Mouse (Mus musculus) intestine, postnatal 0 days (tissue): ENCODE results near the gene Dnah9. TPM values are rescaled to one million over a fixed set of nuclear protein-coding genes. Genes with fewer than 3 reads are reported as not detected.

Experiments
- ATAC-seq: fragments of 200-750 bp; cut with Nextera tagmentation; 2 replicates; pipeline ENCODE4 v1.8.0; 2017; ENCODE audit warnings: mild to moderate bottlenecking, moderate TSS enrichment, moderate library complexity
- H3K27ac ChIP-seq: fragments of 300-500 bp; sonication (generic); 2 replicates; pipeline ENCODE4 v1.5.1; 2014; ENCODE audit warnings: mild to moderate bottlenecking, low read depth, low read length, moderate library complexity
- H3K27me3 ChIP-seq: fragments of 300-500 bp; sonication (generic); replicated peaks from 2 replicates; pipeline ENCODE4 v1.6.1; 2014; ENCODE audit warnings: low read length, mixed read lengths; ENCODE audit not compliant: control insufficient read depth, insufficient read depth
- H3K36me3 ChIP-seq: fragments of 300-500 bp; sonication (generic); 2 replicates; pipeline ENCODE4 v1.6.1; 2014; ENCODE audit warnings: mild to moderate bottlenecking, moderate library complexity; ENCODE audit not compliant: control insufficient read depth, insufficient read depth
- H3K4me1 ChIP-seq: fragments of 300-500 bp; sonication (generic); replicated peaks from 2 replicates; pipeline ENCODE4 v1.6.1; 2014; ENCODE audit warnings: antibody characterized with exemption, low read length, mixed read lengths; ENCODE audit not compliant: control insufficient read depth, insufficient read depth
- H3K4me2 ChIP-seq: fragments of 300-500 bp; sonication (generic); replicated peaks from 2 replicates; pipeline ENCODE4 v1.6.1; 2014; ENCODE audit warnings: low read depth, mild to moderate bottlenecking, moderate library complexity
- H3K4me3 ChIP-seq: fragments of 300-500 bp; sonication (generic); 2 replicates; pipeline ENCODE4 v1.5.1; 2014; ENCODE audit warnings: low read depth, low read length
- H3K9ac ChIP-seq: fragments of 300-500 bp; sonication (generic); 2 replicates; pipeline ENCODE4 v1.6.1; 2014; ENCODE audit warnings: mild to moderate bottlenecking, low read depth, low read length
- H3K9me3 ChIP-seq: fragments of 300-500 bp; sonication (generic); 2 replicates; pipeline ENCODE4 v1.6.1; 2016; ENCODE audit warnings: mixed run types; ENCODE audit not compliant: control insufficient read depth
- CTCF ChIP-seq: sonication (generic); IDR thresholded peaks from 2 replicates; pipeline ENCODE4 v1.5.1; 2016; ENCODE audit warnings: low read depth, mild to moderate bottlenecking, control low read depth, antibody characterized with exemption, moderate library complexity
- WGBS: fragments of 180-500 bp; shearing (Covaris S2); extraction: QIAGEN DNeasy Blood & Tissue Kit; methylation state at CpG from one replicate; pipeline ENCODE4 v1.1.7; 2014; 5-methylcytosine and 5-hydroxymethylcytosine counted together
- polyA plus RNA-seq: library from polyadenylated mRNA; unstranded; fragments of >200 nt; fragmentation: Nextera tagmentation; extraction: Ambion mirVana; gene quantifications from 2 replicates; pipeline ENCODE4 v1.2.1, GENCODE M21; 2015

Dnah9 gene
- polyA plus RNA-seq, 1 experiment from 2014 or later, result 0.10 TPM

DNA sequence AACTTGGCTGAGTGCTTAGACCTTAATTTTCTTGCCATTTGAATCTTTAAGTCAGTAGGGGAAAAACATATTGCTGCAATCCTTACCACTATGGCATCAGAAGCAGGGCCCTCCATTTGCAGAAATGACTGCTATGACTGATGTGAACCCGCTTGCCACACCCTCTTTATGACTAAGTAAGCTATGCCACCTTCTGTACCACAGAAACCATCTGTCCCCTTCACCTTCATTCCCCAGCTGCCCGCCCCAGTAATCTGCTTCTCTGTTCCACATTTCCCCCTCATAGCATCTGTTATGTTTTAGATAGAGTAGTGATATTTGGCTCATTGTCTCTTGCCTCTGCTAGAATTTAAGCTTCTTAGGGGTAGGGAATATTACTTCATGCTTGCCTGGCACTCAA is 237.6 kb downstream of the Dnah9 start:
- H3K4me2 ChIP-seq, result no peak overlapping the region
- TF ChIP-seq CTCF, result no peak
- H3K27ac ChIP-seq, result no peak overlapping the region
- no peaks in the 10 kb centered on the region for H3K36me3 ChIP-seq
- no peaks in the 10 kb centered on the region for H3K4me1 ChIP-seq
- H3K27me3 ChIP-seq, result no peaks in the 10 kb centered on the region
- no peak overlapping the region for H3K9ac ChIP-seq
- ATAC-seq, result no peak
- H3K9me3 ChIP-seq, result no peaks in the 10 kb centered on the region
- 83% methylated on average over 2 of the region's 2 CpGs for WGBS
- no peak overlapping the region for H3K4me3 ChIP-seq

DNA sequence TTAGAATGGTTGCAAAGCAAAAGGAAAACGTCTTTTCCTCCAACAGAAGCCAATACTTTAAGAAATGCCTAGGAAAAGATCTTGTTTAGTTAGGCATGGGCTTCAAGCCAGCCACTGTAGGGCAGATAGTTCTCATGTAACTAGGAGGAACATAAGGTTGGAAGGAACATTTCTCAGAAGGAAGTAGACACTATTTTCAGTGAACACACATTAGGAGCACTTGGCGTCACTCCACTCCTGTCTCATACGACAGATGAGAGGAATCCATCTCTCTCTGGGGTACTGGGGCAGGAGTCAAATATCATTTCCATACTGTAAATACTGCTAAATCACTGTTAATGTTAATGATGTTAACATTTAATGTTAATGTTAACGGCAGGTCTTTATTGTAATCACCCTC is 238.0 kb downstream of the Dnah9 start:
- H3K4me1 ChIP-seq, result no peaks in the 10 kb centered on the region
- H3K27ac ChIP-seq, result no peak overlapping the region
- no peaks in the 10 kb centered on the region for H3K36me3 ChIP-seq
- WGBS, result 45% methylated on average over 4 of the region's 4 CpGs
- H3K9ac ChIP-seq, result no peak overlapping the region
- H3K4me2 ChIP-seq, result no peak overlapping the region
- TF ChIP-seq CTCF, result no peak
- H3K9me3 ChIP-seq, result no peaks in the 10 kb centered on the region
- H3K27me3 ChIP-seq, result no peaks in the 10 kb centered on the region
- no peak overlapping the region for H3K4me3 ChIP-seq
- ATAC-seq, result no peak

DNA sequence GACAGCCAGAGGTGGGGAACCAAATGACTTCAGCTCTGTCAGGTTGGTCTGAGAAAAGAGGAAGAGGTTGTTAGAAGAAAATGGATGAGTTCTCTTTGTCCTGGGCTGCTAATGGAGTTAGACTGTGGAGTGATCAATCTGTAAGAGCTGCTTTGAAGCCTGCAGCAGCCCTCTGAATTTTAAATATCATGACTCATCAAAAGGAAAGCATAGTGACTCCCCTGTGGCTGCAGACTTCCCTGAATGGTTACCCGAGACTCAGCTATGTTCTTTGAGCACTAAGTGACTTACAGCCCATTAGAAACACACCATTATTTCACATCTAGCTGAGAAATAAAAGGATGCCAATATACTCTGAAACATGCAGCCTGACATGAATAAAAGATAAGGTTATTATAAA is 240.4 kb downstream of the Dnah9 start:
- Histone ChIP-seq H3K9ac (no peak overlapping the region), H3K27ac (no peak overlapping the region), H3K9me3 (no peaks in the 10 kb centered on the region), H3K4me3 (no peak overlapping the region), H3K4me1 (no peaks in the 10 kb centered on the region), H3K4me2 (no peak overlapping the region), H3K36me3 (no peaks in the 10 kb centered on the region), H3K27me3 (no peaks in the 10 kb centered on the region)
- TF ChIP-seq CTCF, result no peak
- ATAC-seq, result no peak
- 60% methylated on average over 1 of the region's 1 CpGs for WGBS

- H3K27ac ChIP-seq, result no peak overlapping the region
- no peak for ATAC-seq
- peak; percentile 41; the same call in 1 of the 2 replicates for TF ChIP-seq CTCF
- H3K9me3 ChIP-seq, result no peaks in the 10 kb centered on the region
- H3K4me1 ChIP-seq, result no peaks in the 10 kb centered on the region
- 66% methylated on average over 10 of the region's 10 CpGs for WGBS
- no peaks in the 10 kb centered on the region for H3K36me3 ChIP-seq
- H3K9ac ChIP-seq, result no peak overlapping the region
- H3K4me3 ChIP-seq, result no peak overlapping the region
- no peaks in the 10 kb centered on the region for H3K27me3 ChIP-seq
- H3K4me2 ChIP-seq, result no peak overlapping the region
These were observed 249.7 kb downstream of the Dnah9 start for GRCm38 (mm10) chr11:65918480-65919236.

GRCm38 (mm10) chr11:65909195-65909594 is 259.2 kb downstream of the Dnah9 start:
- TF ChIP-seq CTCF, result no peak
- no peak for ATAC-seq
- Histone ChIP-seq H3K9ac (no peak overlapping the region), H3K27ac (no peak overlapping the region), H3K36me3 (no peaks in the 10 kb centered on the region), H3K27me3 (no peaks in the 10 kb centered on the region), H3K4me2 (no peak overlapping the region), H3K9me3 (no peaks in the 10 kb centered on the region), H3K4me1 (no peaks in the 10 kb centered on the region), H3K4me3 (no peak overlapping the region)
- WGBS, result 72% methylated on average over 4 of the region's 4 CpGs

DNA sequence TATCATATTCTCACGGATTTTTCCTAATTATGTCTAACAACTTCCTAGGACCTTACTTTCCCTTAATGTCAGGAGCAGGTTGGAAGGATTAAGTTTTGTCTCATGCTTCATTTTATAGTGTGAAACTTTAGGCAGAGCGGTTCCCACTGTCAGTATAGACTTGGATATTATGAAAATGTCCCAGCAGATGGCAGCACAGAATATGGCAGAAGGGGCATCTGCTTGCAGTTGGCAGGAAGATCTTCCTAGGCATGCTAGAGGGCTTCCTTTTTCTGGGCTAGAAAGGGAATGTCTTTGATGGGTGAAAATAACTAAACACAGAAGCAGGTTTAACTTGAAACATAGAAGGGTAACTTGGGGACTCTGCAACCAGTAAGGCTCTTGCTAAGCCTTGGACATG is 262.9 kb downstream of the Dnah9 start:
- Histone ChIP-seq H3K9ac (no peak overlapping the region), H3K27ac (no peak overlapping the region), H3K4me1 (no peaks in the 10 kb centered on the region), H3K36me3 (no peaks in the 10 kb centered on the region), H3K4me3 (no peak overlapping the region), H3K9me3 (no peaks in the 10 kb centered on the region), H3K4me2 (no peak overlapping the region), H3K27me3 (no peaks in the 10 kb centered on the region)
- ATAC-seq, result no peak
- 61% methylated on average over 2 of the region's 2 CpGs for WGBS
- peak; percentile 63 for TF ChIP-seq CTCF

- no peak overlapping the region for H3K4me2 ChIP-seq
- no peak overlapping the region for H3K9ac ChIP-seq
- H3K36me3 ChIP-seq, result no peaks in the 10 kb centered on the region
- H3K27me3 ChIP-seq, result no peaks in the 10 kb centered on the region
- no peak overlapping the region for H3K27ac ChIP-seq
- H3K4me3 ChIP-seq, result no peak overlapping the region
- no peaks in the 10 kb centered on the region for H3K9me3 ChIP-seq
- TF ChIP-seq CTCF, result no peak
- H3K4me1 ChIP-seq, result no peaks in the 10 kb centered on the region
- no peak for ATAC-seq
- 84% methylated on average over 2 of the region's 2 CpGs for WGBS
These were observed 264.4 kb downstream of the Dnah9 start for GRCm38 (mm10) chr11:65903944-65904343.
